Mouse (Mus musculus): ENCODE measurements at regions not wholly inside any gene's neighbourhood (a gene's known extent, or its start where the extent isn't known, plus 50 kb on each side); places are given as distances from the start of the nearest gene placed in this dataset.

DNA sequence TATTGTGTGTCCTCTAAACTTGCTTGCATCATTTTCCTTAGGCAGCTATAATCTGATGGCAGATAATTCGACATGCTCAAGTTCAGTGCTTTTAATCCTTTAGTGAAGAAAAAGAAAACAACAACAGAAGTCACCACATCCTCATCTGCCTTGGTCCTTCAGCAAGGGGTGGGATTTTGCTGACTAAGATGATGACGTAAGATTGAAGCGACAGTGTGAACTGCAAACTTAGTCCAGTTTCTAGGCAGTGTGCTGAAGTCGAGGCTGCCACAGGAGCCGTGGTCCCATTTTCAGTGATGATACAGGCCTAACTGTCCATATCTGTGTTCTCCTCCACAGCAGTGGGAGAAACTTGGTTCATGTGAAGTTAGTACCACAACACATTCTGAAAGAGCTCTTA is 314.4 kb downstream of the Gm11361 start:
- no peak for TF ChIP-seq CTCF (IDR thresholded peaks at IDR 0.05)
- TF ChIP-seq EP300 (IDR thresholded peaks at IDR 0.05) = no peak

Measured in lung, postnatal 0 days (tissue).